Mouse (Mus musculus) mammary gland, adult 2 months (tissue): ENCODE results near the gene Bckdha. TPM values are rescaled to one million over a fixed set of nuclear protein-coding genes. Genes with fewer than 3 reads are reported as not detected.

Experiments used
- polyA plus RNA-seq: library from polyadenylated mRNA; depleted of rRNA; stranded (reverse); fragments of >200 nt; gene quantifications from 2 replicates; pipeline ENCODE4 v1.2.3, GENCODE M21; 2012; ENCODE audit warnings: low replicate concordance; rRNA removed

Gene Bckdha
- polyA plus RNA-seq: 430 and 538 TPM in 2 replicates

DNA sequence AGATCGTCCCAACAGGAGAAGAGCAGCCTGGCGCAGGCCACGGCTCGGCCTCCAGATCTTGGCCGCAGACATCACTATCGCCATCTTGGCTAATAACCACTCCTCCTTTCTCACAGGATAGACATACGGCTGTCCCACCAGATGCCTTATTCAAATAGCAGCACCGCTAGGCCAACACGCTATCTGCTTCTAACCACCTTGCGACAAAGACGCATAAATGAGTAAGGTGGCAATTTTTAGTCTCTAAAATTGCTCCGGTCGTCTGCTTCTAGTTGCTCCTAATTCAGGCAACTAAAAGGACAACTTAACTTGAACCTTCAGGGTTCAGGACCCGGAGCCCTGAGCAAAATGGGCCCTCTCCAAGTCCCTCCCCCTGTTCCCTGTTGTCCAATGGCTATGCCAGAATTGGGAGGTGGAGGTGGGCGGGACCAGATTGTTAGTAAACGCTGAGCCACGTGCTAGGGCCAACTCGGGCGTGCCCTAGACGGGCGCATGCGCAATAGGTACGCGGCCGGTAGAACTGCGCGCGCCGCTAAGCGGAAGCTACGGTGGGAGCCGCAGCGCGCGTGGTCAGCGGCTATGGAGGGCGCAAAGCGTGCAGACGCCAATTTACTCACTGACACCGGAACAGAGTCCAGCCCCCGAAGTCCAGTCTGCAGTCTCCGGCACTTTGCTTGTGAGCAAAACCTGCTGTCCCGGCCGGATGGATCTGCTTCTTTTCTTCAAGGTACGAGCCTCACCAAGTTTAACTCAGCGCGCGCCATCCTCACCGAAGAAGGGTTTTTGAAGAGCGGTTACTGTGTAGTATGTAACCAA is at the start of gene Bckdha, which contains the start of gene Exosc5:
Bckdha (minus strand) TSS at position 325 of the 816 bp plus-strand sequence.
Exosc5 (plus strand) TSS at position 508 of the 816 bp plus-strand sequence.

DNA sequence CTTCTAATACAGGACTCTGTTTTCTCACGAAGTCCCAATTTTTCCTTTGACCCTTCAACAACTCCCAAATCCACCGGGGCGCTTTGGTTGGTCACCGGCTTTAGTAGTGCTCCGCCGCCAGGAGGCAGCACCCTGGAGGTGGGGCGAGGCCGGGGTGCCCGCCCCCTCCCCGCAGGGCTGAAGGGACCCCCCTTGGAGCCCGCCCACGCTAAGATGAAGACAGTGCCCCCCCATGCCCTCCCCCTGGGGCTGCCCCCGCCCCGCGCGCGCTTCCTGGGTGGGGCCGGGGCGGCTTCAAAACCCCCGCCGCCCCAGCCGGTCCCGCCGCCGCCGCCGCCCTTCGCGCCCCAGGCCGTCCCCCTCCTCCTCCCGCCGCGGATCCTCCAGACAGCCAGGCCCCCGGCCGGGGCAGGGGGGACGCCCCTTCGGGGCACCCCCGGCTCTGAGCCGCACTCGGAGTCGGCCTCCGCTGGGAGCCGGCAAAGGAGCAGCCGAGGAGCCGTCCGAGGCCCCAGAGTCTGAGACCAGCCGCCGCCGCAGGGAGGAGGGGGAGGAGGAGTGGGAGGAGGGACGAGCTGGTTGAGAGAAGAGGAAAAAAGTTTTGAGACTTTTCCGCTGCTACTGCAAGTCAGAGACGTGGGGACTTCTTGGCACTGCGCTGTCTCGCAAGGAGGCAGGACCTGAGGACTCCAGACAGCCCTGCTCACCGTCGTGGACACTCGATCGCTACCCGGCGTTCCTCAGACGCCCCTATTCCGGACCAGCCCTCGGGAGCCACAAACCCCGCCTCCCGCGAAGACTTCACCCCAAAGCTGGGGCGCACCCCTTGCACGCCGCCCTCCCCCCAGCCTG is 28.1 kb upstream of the Bckdha start, which contains the start of gene Tgfb1:
Tgfb1 (plus strand) TSS at position 323 of the 852 bp plus-strand sequence.

DNA sequence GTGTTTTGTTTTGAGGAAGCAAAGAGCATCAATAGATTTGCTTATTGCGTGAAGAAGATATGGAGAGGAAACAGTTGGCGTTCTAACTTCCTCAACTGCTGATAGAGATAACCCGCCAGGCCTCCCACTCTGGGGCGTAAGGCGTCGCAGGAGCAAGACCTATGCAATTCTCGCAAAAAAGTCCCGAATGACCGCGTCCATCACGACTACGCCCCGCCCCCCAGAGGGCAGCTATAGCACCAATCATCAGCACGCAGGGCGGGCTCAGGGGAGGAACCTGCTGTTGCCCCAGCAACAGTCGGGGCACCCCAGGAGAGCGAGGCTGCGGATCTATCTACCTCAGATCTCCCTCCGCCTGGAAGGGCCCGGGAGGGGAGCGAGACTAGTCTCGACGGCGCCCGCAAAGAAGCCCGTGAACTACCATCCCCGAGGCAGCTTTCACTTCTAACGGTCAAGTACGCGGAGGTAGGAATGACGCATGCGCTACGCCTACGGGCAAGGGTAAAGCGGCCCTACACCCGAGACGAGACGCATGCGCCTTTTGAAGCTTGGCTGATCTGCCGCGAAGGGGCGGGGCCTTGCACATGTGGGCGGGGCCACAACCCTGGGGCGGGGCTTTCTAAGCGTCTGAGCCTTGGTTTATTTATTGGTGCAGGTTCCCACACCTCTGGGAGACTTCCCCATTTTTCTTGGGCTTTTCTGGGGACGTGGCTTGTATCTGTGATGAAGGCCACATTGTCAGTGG is 21.9 kb upstream of the Bckdha start, which contains the start of gene B9d2:
B9d2 (plus strand) TSS at position 267 of the 745 bp plus-strand sequence.

GRCm38 (mm10) chr7:25674719-25675300 is 16.0 kb upstream of the Bckdha start, which contains the start of gene Tmem91:
Tmem91 (minus strand) TSS chr7:25675166.

GRCm38 (mm10) chr7:25626509-25627430 is 32.0 kb downstream of the Bckdha start, which contains the start of gene B3gnt8:
B3gnt8 (plus strand) TSS chr7:25626654.

GRCm38 (mm10) chr7:25618865-25619721 is 39.7 kb downstream of the Bckdha start, which contains the start of gene Dmac2:
Dmac2 (plus strand) TSS chr7:25619414.

DNA sequence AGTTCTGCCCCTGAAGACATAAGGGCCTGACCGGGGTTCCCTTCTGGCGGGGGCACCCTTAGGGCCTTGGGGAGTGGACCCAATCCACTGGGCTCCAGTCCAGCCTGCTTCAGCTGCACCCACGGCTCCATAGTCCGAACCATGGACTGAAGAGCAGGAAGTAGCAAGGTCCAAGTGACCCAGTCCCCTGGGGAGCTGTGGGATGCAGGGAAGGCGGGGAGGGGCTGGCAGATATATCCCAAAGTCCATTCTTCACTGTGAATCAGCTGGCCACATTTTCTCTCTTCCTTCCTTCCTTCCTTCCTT is 43.1 kb downstream of the Bckdha start, which contains the start of gene Erich4:
Erich4 (minus strand) TSS at position 187 of the 306 bp plus-strand sequence.

Other genes starting within 250 kb of the Bckdha start
- 4.4 and 7.6 TPM in 2 replicates for gene Cxcl17, start 246.1 kb downstream of the Bckdha start, polyA plus RNA-seq
- gene Ceacam1, start 181.4 kb downstream of the Bckdha start, polyA plus RNA-seq: 13.5 and 19.3 TPM in 2 replicates
- 0.27 TPM in 1 of 2 replicates, not detected in the other for gene Ceacam2, start 119.1 kb downstream of the Bckdha start, polyA plus RNA-seq
- gene Erich4, start 43.1 kb downstream of the Bckdha start, polyA plus RNA-seq: not detected in 2 replicates
- 72.7 and 88.8 TPM in 2 replicates for gene Dmac2, start 39.6 kb downstream of the Bckdha start, polyA plus RNA-seq
- gene B3gnt8, start 32.3 kb downstream of the Bckdha start, polyA plus RNA-seq: 16.0 and 41.9 TPM in 2 replicates
- gene Exosc5, start 183 bp upstream of the Bckdha start, polyA plus RNA-seq: 57.6 and 133 TPM in 2 replicates
- gene Tmem91, start 16.2 kb upstream of the Bckdha start, polyA plus RNA-seq: 1.5 and 2.5 TPM in 2 replicates
- gene B9d2, start 21.8 kb upstream of the Bckdha start, polyA plus RNA-seq: 49.1 and 72.8 TPM in 2 replicates
- 50.3 and 124 TPM in 2 replicates for gene Tgfb1, start 28.0 kb upstream of the Bckdha start, polyA plus RNA-seq
- 80.6 and 109 TPM in 2 replicates for gene Ccdc97, start 60.1 kb upstream of the Bckdha start, polyA plus RNA-seq
- gene Hnrnpul1, start 95.8 kb upstream of the Bckdha start, polyA plus RNA-seq: 30.7 and 50.8 TPM in 2 replicates
- gene Axl, start 129.7 kb upstream of the Bckdha start, polyA plus RNA-seq: 140 and 145 TPM in 2 replicates
- 4.4 and 4.9 TPM in 2 replicates for gene Cyp2s1, start 157.9 kb upstream of the Bckdha start, polyA plus RNA-seq
- gene Cyp2b10, start 238.6 kb upstream of the Bckdha start, polyA plus RNA-seq: 0.14 and 2.6 TPM in 2 replicates